Mouse (Mus musculus): ENCODE results near the gene Nup107. TPM values are rescaled to one million over a fixed set of nuclear protein-coding genes. Genes with fewer than 3 reads are reported as not detected.

Gene Nup107
- total and polyA plus RNA-seq, 2 experiments from 2014 or later = 12.5 to 19.0 TPM

GRCm38 (mm10) chr10:117835453-117835852 lies 42.9 kb upstream of the Nup107 start:
- Histone ChIP-seq H3K4me3 (ENCODE audit: low read length) (no peak overlapping the region), H3K27ac (no peak overlapping the region), H3K9me3 (ENCODE audit: low read length) (no peaks in the 10 kb centered on the region), H3K4me1 (ENCODE audit: insufficient read depth, low read length) (no peaks in the 10 kb centered on the region), H3K36me3 (ENCODE audit: insufficient read depth, low read length) (no peaks in the 10 kb centered on the region), H3K27me3 (ENCODE audit: insufficient read depth, low read length) (no peaks in the 10 kb centered on the region), H3K4me2 (ENCODE audit: low read depth, low read length) (no peak overlapping the region), H3K9ac (replicated peaks; ENCODE audit: low read length) (no peak overlapping the region)
- no peak for TF ChIP-seq CTCF (IDR thresholded peaks at IDR 0.05; ENCODE audit: low read depth)
- ATAC-seq (no peak), DNase-seq (ENCODE audit: low spot score) (no peak)
- WGBS = 61% methylated on average over 5 of the region's 5 CpGs

GRCm38 (mm10) chr10:117830797-117831196 lies 38.3 kb upstream of the Nup107 start:
- 94% methylated on average over 3 of the region's 3 CpGs for WGBS

GRCm38 (mm10) chr10:117829472-117830155 lies 37.1 kb upstream of the Nup107 start:
- TF ChIP-seq CTCF (IDR thresholded peaks at IDR 0.05; ENCODE audit: low read depth) = no peak
- DNase-seq (ENCODE audit: low spot score) = no peak

More at GRCm38 (mm10) chr10:117830797-117831196, 38.3 kb upstream of the Nup107 start:
- Histone ChIP-seq H3K4me2 (ENCODE audit: low read depth, low read length) (no peak overlapping the region), H3K9me3 (ENCODE audit: low read length) (no peaks in the 10 kb centered on the region), H3K27ac (no peak overlapping the region), H3K4me3 (ENCODE audit: low read length) (no peak overlapping the region), H3K36me3 (ENCODE audit: insufficient read depth, low read length) (no peaks in the 10 kb centered on the region), H3K27me3 (ENCODE audit: insufficient read depth, low read length) (no peaks in the 10 kb centered on the region), H3K9ac (replicated peaks; ENCODE audit: low read length) (no peak overlapping the region), H3K4me1 (ENCODE audit: insufficient read depth, low read length) (no peaks in the 10 kb centered on the region)
- ATAC-seq (no peak), DNase-seq (ENCODE audit: low spot score) (no peak)
- no peak for TF ChIP-seq CTCF (IDR thresholded peaks at IDR 0.05; ENCODE audit: low read depth)

GRCm38 (mm10) chr10:117829022-117829421 lies 36.5 kb upstream of the Nup107 start:
- H3K9ac ChIP-seq (replicated peaks; ENCODE audit: low read length) = no peak overlapping the region
- 79% methylated on average over 4 of the region's 4 CpGs for WGBS

More at GRCm38 (mm10) chr10:117829472-117830155, 37.1 kb upstream of the Nup107 start:
- no peak overlapping the region for H3K9ac ChIP-seq (replicated peaks; ENCODE audit: low read length)
- 95% methylated on average over 7 of the region's 7 CpGs for WGBS
- H3K4me1 ChIP-seq (ENCODE audit: insufficient read depth, low read length) = no peaks in the 10 kb centered on the region
- no peak for ATAC-seq
- no peaks in the 10 kb centered on the region for H3K36me3 ChIP-seq (ENCODE audit: insufficient read depth, low read length)
- H3K9me3 ChIP-seq (ENCODE audit: low read length) = no peaks in the 10 kb centered on the region
- no peak overlapping the region for H3K4me2 ChIP-seq (ENCODE audit: low read depth, low read length)
- no peak overlapping the region for H3K27ac ChIP-seq
- H3K27me3 ChIP-seq (ENCODE audit: insufficient read depth, low read length) = no peaks in the 10 kb centered on the region
- H3K4me3 ChIP-seq (ENCODE audit: low read length) = no peak overlapping the region

GRCm38 (mm10) chr10:117828536-117828935 lies 36.0 kb upstream of the Nup107 start:
- no peak overlapping the region for H3K9ac ChIP-seq (replicated peaks; ENCODE audit: low read length)
- 80% methylated on average over 4 of the region's 4 CpGs for WGBS

More at GRCm38 (mm10) chr10:117829022-117829421, 36.5 kb upstream of the Nup107 start:
- H3K36me3 ChIP-seq (ENCODE audit: insufficient read depth, low read length) = no peaks in the 10 kb centered on the region; the same call in 1 of the 2 replicates
- H3K4me1 ChIP-seq (ENCODE audit: insufficient read depth, low read length) = no peaks in the 10 kb centered on the region
- TF ChIP-seq CTCF (IDR thresholded peaks at IDR 0.05; ENCODE audit: low read depth) = no peak
- no peaks in the 10 kb centered on the region for H3K27me3 ChIP-seq (ENCODE audit: insufficient read depth, low read length)
- DNase-seq (ENCODE audit: low spot score) (no peak), ATAC-seq (no peak)
- no peaks in the 10 kb centered on the region for H3K9me3 ChIP-seq (ENCODE audit: low read length)
- no peak overlapping the region for H3K27ac ChIP-seq
- H3K4me2 ChIP-seq (ENCODE audit: low read depth, low read length) = no peak overlapping the region
- H3K4me3 ChIP-seq (ENCODE audit: low read length) = no peak overlapping the region

GRCm38 (mm10) chr10:117824647-117825046 lies 32.1 kb upstream of the Nup107 start:
- H3K9ac ChIP-seq (replicated peaks; ENCODE audit: low read length) = no peak overlapping the region
- ATAC-seq (no peak), DNase-seq (ENCODE audit: low spot score) (no peak)

More at GRCm38 (mm10) chr10:117828536-117828935, 36.0 kb upstream of the Nup107 start:
- H3K4me3 ChIP-seq (ENCODE audit: low read length) = no peak overlapping the region
- H3K4me2 ChIP-seq (ENCODE audit: low read depth, low read length) = no peak overlapping the region
- H3K9me3 ChIP-seq (ENCODE audit: low read length) = no peaks in the 10 kb centered on the region
- DNase-seq (ENCODE audit: low spot score) (no peak), ATAC-seq (no peak)
- H3K27me3 ChIP-seq (ENCODE audit: insufficient read depth, low read length) = no peaks in the 10 kb centered on the region
- H3K27ac ChIP-seq = no peak overlapping the region
- no peaks in the 10 kb centered on the region for H3K4me1 ChIP-seq (ENCODE audit: insufficient read depth, low read length)
- TF ChIP-seq CTCF (IDR thresholded peaks at IDR 0.05; ENCODE audit: low read depth) = no peak
- H3K36me3 ChIP-seq (ENCODE audit: insufficient read depth, low read length) = peaks cover under 1% of the 10 kb centered on the region; the same call in 1 of the 2 replicates

GRCm38 (mm10) chr10:117824139-117824538 lies 31.6 kb upstream of the Nup107 start:
- peak; percentile 30; the same call in 1 of the 2 replicates for TF ChIP-seq CTCF (IDR thresholded peaks at IDR 0.05; ENCODE audit: low read depth)
- H3K27ac ChIP-seq = no peak overlapping the region
- no peak overlapping the region for H3K4me2 ChIP-seq (ENCODE audit: low read depth, low read length)
- no peak overlapping the region for H3K4me3 ChIP-seq (ENCODE audit: low read length)
- H3K27me3 ChIP-seq (ENCODE audit: insufficient read depth, low read length) = no peaks in the 10 kb centered on the region
- H3K36me3 ChIP-seq (ENCODE audit: insufficient read depth, low read length) = peaks cover 23% of the 10 kb centered on the region
- DNase-seq (ENCODE audit: low spot score) = no peak
- no peak for ATAC-seq
- H3K4me1 ChIP-seq (ENCODE audit: insufficient read depth, low read length) = no peaks in the 10 kb centered on the region
- H3K9ac ChIP-seq (replicated peaks; ENCODE audit: low read length) = no peak overlapping the region
- WGBS = 56% methylated on average over 4 of the region's 4 CpGs
- no peaks in the 10 kb centered on the region for H3K9me3 ChIP-seq (ENCODE audit: low read length)

More at GRCm38 (mm10) chr10:117824647-117825046, 32.1 kb upstream of the Nup107 start:
- no peaks in the 10 kb centered on the region for H3K27me3 ChIP-seq (ENCODE audit: insufficient read depth, low read length)
- H3K9me3 ChIP-seq (ENCODE audit: low read length) = no peaks in the 10 kb centered on the region
- 74% methylated on average over 4 of the region's 4 CpGs for WGBS
- H3K4me1 ChIP-seq (ENCODE audit: insufficient read depth, low read length) = no peaks in the 10 kb centered on the region
- H3K36me3 ChIP-seq (ENCODE audit: insufficient read depth, low read length) = peaks cover 18% of the 10 kb centered on the region
- TF ChIP-seq CTCF (IDR thresholded peaks at IDR 0.05; ENCODE audit: low read depth) = no peak
- H3K27ac ChIP-seq = no peak overlapping the region
- H3K4me3 ChIP-seq (ENCODE audit: low read length) = no peak overlapping the region
- H3K4me2 ChIP-seq (ENCODE audit: low read depth, low read length) = no peak overlapping the region
